Mouse (Mus musculus): ENCODE results near the gene Rbm17.

DNA sequence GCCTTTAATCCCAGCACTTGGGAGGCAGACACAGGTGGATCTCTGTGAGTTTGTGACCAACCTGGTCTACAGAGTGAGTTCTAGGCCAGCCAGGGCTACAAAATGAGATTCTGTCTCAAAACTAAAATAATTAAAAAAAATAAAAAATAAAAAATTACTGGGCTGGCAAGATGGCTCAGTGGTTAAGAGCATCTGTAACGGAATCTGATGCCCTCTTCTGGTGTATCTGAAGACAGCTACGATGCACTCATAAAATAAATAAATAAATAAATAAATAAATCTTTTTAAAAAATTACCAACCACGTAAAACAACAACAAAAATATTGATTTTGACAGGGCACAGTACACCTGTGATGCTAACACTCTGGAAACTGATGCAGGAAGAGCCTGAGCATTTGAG lies 37.1 kb downstream of the Rbm17 start:
- TF ChIP-seq CTCF (IDR thresholded peaks at IDR 0.05; ENCODE audit: low read depth, low read length) (no peak), TAL1 (conservative IDR thresholded peaks at IDR 0.05; ENCODE audit: low read depth, low read length) (no peak)

Data from G1E (cell line).